Mouse (Mus musculus) stomach, postnatal 0 days (tissue): ENCODE data around the gene Coa3. TPM values are rescaled to one million over a fixed set of nuclear protein-coding genes. Genes with fewer than 3 reads are reported as not detected.

Source experiments
- ATAC-seq: fragments of 200-750 bp; cut with Nextera tagmentation; 2 replicates; pipeline ENCODE4 v1.8.0; 2017; ENCODE audit not compliant: low FRiP score, low TSS enrichment
- DNase-seq: peaks from one replicate; pipeline ENCODE4 v3.0.0-alpha.2; 2016; ENCODE audit warnings: low spot score
- H3K27ac ChIP-seq: fragments of 300-500 bp; sonication (generic); replicated peaks from 2 replicates; pipeline ENCODE4 v1.5.1; 2014; ENCODE audit warnings: mild to moderate bottlenecking, control low read depth
- H3K27me3 ChIP-seq: fragments of 300-500 bp; sonication (generic); 2 replicates; pipeline ENCODE4 v1.6.1; 2014; ENCODE audit warnings: low read length; ENCODE audit not compliant: control insufficient read depth, insufficient read depth
- H3K36me3 ChIP-seq: fragments of 300-500 bp; sonication (generic); 2 replicates; pipeline ENCODE4 v1.6.1; 2014; ENCODE audit warnings: low read length, mixed read lengths; ENCODE audit not compliant: control insufficient read depth, insufficient read depth
- H3K4me1 ChIP-seq: fragments of 300-500 bp; sonication (generic); replicated peaks from 2 replicates; pipeline ENCODE4 v1.6.1; 2014; ENCODE audit warnings: antibody characterized with exemption; ENCODE audit not compliant: control insufficient read depth, insufficient read depth
- H3K4me2 ChIP-seq: fragments of 300-500 bp; sonication (generic); replicated peaks from 2 replicates; pipeline ENCODE4 v1.6.1; 2014; ENCODE audit warnings: low read depth, mild to moderate bottlenecking, control low read depth, moderate library complexity
- H3K4me3 ChIP-seq: fragments of 300-500 bp; sonication (generic); 2 replicates; pipeline ENCODE4 v1.5.1; 2014; ENCODE audit warnings: low read depth, low read length, control low read depth
- H3K9ac ChIP-seq: fragments of 300-500 bp; sonication (generic); 2 replicates; pipeline ENCODE4 v1.6.1; 2014; ENCODE audit warnings: mild to moderate bottlenecking, low read length, control low read depth, mixed read lengths
- H3K9me3 ChIP-seq: fragments of 300-500 bp; sonication (generic); 2 replicates; pipeline ENCODE4 v1.6.1; 2016; ENCODE audit warnings: low read length; ENCODE audit not compliant: control insufficient read depth
- CTCF ChIP-seq: IDR thresholded peaks from 2 replicates; pipeline ENCODE4 v1.5.1; 2016; ENCODE audit warnings: antibody characterized with exemption, low read depth, mild to moderate bottlenecking, moderate library complexity
- EP300 ChIP-seq: optimal IDR thresholded peaks from 2 replicates; pipeline ENCODE3; 2016; ENCODE audit warnings: antibody characterized with exemption
- WGBS: fragments of 180-500 bp; shearing (Covaris S2); extraction: QIAGEN DNeasy Blood & Tissue Kit; methylation state at CpG from one replicate; pipeline ENCODE4 v1.1.7; 2014; 5-methylcytosine and 5-hydroxymethylcytosine counted together
- polyA plus RNA-seq: library from polyadenylated mRNA; unstranded; fragments of >200 nt; fragmentation: Nextera tagmentation; extraction: Ambion mirVana; gene quantifications from 2 replicates; pipeline ENCODE4 v1.2.1, GENCODE M21; 2015

Gene Coa3
- polyA plus RNA-seq, 1 experiment from 2014 or later = 180 TPM

GRCm38 (mm10) chr11:101262272-101262967 is 16.5 kb downstream of the Coa3 start:
- ATAC-seq (0 out of 2 replicates have a peak, but pooled peaks have one; percentile 21), DNase-seq (peak; percentile 70)
- Histone ChIP-seq H3K36me3 (peaks cover 2% of the 10 kb centered on the region; the same call in 1 of the 2 replicates), H3K27me3 (no peaks in the 10 kb centered on the region), H3K4me3 (peak overlapping the region; percentile 65), H3K9ac (peak overlapping the region; percentile 23), H3K4me1 (no peaks in the 10 kb centered on the region; the same call in 1 of the 2 replicates), H3K4me2 (peak overlapping the region; percentile 69), H3K27ac (no peak overlapping the region; the same call in 1 of the 2 replicates), H3K9me3 (no peaks in the 10 kb centered on the region)
- 11% methylated on average over 24 of the region's 24 CpGs for WGBS
- TF ChIP-seq CTCF (peak; percentile 43), EP300 (no peak)

GRCm38 (mm10) chr11:101260826-101261380 is 18.0 kb downstream of the Coa3 start:
- Histone ChIP-seq H3K27ac (peak overlapping the region; percentile 83), H3K9ac (peak overlapping the region; percentile 83), H3K4me3 (peak overlapping the region; percentile 65), H3K9me3 (no peaks in the 10 kb centered on the region), H3K36me3 (peaks cover 2% of the 10 kb centered on the region; the same call in 1 of the 2 replicates), H3K4me1 (no peaks in the 10 kb centered on the region; the same call in 1 of the 2 replicates), H3K4me2 (peak overlapping the region; percentile 69), H3K27me3 (no peaks in the 10 kb centered on the region)
- no peak for DNase-seq
- no peak for ATAC-seq
- WGBS = 1% methylated on average over 30 of the region's 30 CpGs
- TF ChIP-seq EP300 (no peak), CTCF (no peak)

DNA sequence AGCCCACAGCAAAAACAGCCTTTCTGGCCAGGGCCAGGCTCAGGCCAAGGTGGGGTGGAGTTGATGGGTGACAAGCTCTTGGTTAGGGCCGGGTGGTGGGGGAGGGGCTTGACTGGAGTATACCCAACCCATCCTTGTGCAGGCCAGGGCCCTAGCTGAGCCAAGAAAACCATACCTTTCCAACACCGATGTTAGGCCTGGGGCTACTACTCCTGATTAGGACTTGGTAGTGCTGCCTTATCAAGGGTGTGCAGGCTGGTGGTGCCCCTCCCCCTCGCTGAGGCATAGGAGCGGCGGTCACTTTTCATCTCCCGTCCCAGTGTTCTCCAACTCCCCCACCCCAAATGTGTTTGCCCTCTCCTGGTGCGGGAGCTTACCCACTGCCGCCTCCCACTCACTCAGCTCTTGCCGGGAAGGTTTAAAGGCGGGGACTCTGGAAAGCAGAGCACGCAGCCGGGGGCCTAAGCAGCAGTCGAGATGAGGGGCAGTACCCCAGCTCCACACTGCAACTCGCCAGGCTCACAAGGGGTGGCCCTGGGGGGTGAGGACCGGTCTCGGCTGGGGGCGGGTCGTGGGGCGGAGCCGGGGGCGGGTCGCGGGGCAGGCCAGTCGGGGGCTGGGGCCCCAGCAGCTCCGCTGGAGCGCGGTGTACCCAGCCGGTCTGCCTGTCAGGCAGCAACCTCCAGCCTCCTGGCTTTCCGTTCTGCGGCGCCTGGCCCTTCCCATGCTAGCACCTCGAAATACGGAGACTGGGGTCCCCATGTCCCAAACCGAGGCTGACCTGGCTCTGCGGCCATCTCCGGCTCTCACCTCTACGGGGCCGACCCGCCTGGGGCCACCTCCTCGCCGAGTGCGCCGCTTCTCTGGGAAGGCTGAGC is 18.7 kb downstream of the Coa3 start, which contains the start of gene Wnk4:
Gene Wnk4, plus strand, starts transcription at position 620 of the 878 bp plus-strand sequence.
- peak within 1 kb of the TSS; percentile 83 for H3K27ac ChIP-seq
- H3K27me3 ChIP-seq = no peaks in the 10 kb centered on the region
- H3K36me3 ChIP-seq = peaks cover 2% of the 10 kb centered on the region; the same call in 1 of the 2 replicates
- ATAC-seq (peak; percentile 68), DNase-seq (peak; percentile 86)
- TF ChIP-seq CTCF = no peak
- TF ChIP-seq EP300 = no peak
- H3K4me2 ChIP-seq = peak within 1 kb of the TSS; percentile 69
- H3K9me3 ChIP-seq = no peaks in the 10 kb centered on the region
- H3K9ac ChIP-seq = peak within 1 kb of the TSS; percentile 83
- peak within 1 kb of the TSS; percentile 65 for H3K4me3 ChIP-seq
- H3K4me1 ChIP-seq = no peaks in the 10 kb centered on the region; the same call in 1 of the 2 replicates
- whole genome bisulfite sequencing = under 1% methylated on average over 41 of the region's 43 CpGs

DNA sequence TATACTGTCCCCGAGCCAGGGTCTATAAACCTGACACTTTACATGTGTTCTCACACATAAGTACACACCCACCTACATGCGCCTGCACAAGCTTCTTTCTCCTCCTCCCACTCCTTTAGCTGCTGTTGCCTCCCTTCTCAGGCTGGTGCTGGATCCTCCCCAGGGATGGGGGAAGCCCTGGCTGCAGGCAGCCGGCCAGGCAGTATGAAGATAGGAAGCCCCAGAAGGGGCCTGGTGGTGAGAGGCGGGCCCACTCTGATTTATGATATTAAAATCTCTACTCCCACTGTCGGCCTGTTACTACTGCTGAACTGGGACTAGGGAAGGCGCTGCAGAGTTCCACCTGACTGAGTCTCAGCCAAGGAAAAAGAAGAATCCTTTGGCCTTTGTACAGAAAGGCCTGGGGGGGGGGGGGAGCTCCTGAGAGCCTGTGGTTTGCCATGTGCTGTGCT is 19.6 kb downstream of the Coa3 start:
- WGBS = 12% methylated on average over 6 of the region's 6 CpGs
- peak; percentile 54 for DNase-seq
- peaks cover 2% of the 10 kb centered on the region; the same call in 1 of the 2 replicates for H3K36me3 ChIP-seq
- H3K9ac ChIP-seq = no peak overlapping the region
- peak overlapping the region; percentile 83 for H3K27ac ChIP-seq
- H3K4me1 ChIP-seq = no peaks in the 10 kb centered on the region; the same call in 1 of the 2 replicates
- peak overlapping the region; percentile 69; the same call in 1 of the 2 replicates for H3K4me2 ChIP-seq
- no peaks in the 10 kb centered on the region for H3K27me3 ChIP-seq
- ATAC-seq = peak; percentile 33
- H3K9me3 ChIP-seq = no peaks in the 10 kb centered on the region
- TF ChIP-seq EP300 (no peak), CTCF (no peak)
- no peak overlapping the region for H3K4me3 ChIP-seq

DNA sequence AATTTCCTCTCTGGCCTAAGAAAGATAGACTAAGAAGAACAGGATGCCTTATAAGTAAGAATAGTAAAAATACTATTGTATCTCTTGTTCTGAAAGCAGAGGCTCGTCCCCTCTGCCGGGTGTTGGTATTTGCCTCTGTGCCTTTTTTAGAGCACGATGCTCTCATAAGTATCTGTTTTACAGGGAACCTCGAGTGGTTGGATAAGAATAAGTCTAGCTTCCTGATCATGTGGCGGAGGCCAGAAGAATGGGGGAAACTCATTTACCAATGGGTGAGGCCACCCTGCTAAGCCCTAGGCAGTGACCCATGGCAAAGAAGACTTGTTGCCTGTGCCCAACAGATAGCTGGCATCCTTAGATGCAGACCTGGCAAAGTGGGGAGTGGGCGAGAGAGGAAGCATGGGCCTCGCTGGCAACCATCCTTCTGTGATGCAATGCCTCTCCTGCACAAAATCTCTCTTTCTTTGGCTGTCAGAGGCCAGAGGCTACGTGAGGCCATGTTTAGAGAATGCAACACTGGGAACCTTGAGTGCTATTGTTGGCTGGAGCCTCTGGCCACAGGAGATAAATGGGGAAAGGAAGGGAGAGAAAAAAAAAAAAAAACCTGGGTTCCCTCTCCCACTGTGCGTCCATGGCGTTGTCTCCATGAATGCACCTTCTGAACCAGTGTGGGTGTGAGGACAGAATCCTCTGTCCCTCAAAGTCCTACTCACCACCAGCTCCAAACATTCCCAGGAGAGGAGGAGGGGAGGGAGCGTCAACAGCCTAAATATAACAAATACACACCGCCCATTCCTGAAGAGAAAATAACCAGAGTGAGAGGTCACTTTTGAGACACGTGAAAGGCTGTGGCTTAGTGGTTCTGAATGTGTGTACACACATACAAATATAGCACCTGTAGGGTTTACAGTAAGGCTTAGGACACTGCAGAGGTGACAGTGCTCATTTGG is 22.8 kb downstream of the Coa3 start:
- H3K9ac ChIP-seq = no peak overlapping the region
- WGBS = 79% methylated on average over 13 of the region's 13 CpGs
- H3K27ac ChIP-seq = no peak overlapping the region
- ATAC-seq = no peak
- TF ChIP-seq EP300 = no peak
- no peak for TF ChIP-seq CTCF
- no peak for DNase-seq
- H3K4me3 ChIP-seq = no peak overlapping the region
- no peak overlapping the region for H3K4me2 ChIP-seq
- no peaks in the 10 kb centered on the region for H3K9me3 ChIP-seq
- H3K4me1 ChIP-seq = no peaks in the 10 kb centered on the region; the same call in none of the 2 replicates
- H3K36me3 ChIP-seq = peaks cover 2% of the 10 kb centered on the region; the same call in 1 of the 2 replicates
- no peaks in the 10 kb centered on the region for H3K27me3 ChIP-seq
